Mouse (Mus musculus) heart, postnatal 0 days (tissue): Measurements from ENCODE around the gene Irf2bp1. TPM values are rescaled to one million over a fixed set of nuclear protein-coding genes. Genes with fewer than 3 reads are reported as not detected.

ENCODE experiments used
- ATAC-seq: fragments of 200-750 bp; cut with Nextera tagmentation; 2 replicates; pipeline ENCODE4 v1.8.0; 2017; ENCODE audit warnings: low read depth, moderate number of reproducible peaks, moderate library complexity; ENCODE audit not compliant: insufficient read depth
- DNase-seq: peaks from one replicate; pipeline ENCODE4 v3.0.0-alpha.2; 2016; ENCODE audit warnings: low spot score
- H3K27ac ChIP-seq: fragments of 300-500 bp; sonication (generic); 2 replicates; pipeline ENCODE4 v1.5.1; 2014; ENCODE audit warnings: low read depth, mild to moderate bottlenecking
- H3K27me3 ChIP-seq: fragments of 300-500 bp; sonication (generic); 2 replicates; pipeline ENCODE4 v1.6.1; 2014; ENCODE audit warnings: low read length, mixed read lengths; ENCODE audit not compliant: control insufficient read depth, insufficient read depth
- H3K36me3 ChIP-seq: fragments of 300-500 bp; sonication (generic); replicated peaks from 2 replicates; pipeline ENCODE4 v1.6.1; 2014; ENCODE audit warnings: low read length, mixed read lengths; ENCODE audit not compliant: control insufficient read depth, insufficient read depth
- H3K4me1 ChIP-seq: fragments of 300-500 bp; sonication (generic); 2 replicates; pipeline ENCODE4 v1.6.1; 2014; ENCODE audit warnings: antibody characterized with exemption; ENCODE audit not compliant: control insufficient read depth, insufficient read depth
- H3K4me2 ChIP-seq: fragments of 300-500 bp; sonication (generic); 2 replicates; pipeline ENCODE4 v1.6.1; 2014; ENCODE audit warnings: low read depth, mild to moderate bottlenecking, low read length, moderate library complexity
- H3K4me3 ChIP-seq: fragments of 300-500 bp; sonication (generic); 2 replicates; pipeline ENCODE4 v1.5.1; 2014; ENCODE audit warnings: low read depth, low read length
- H3K9ac ChIP-seq: fragments of 300-500 bp; sonication (generic); replicated peaks from 2 replicates; pipeline ENCODE4 v1.6.1; 2014; ENCODE audit warnings: low read depth, low read length, mixed read lengths
- H3K9me3 ChIP-seq: fragments of 300-500 bp; sonication (generic); replicated peaks from 2 replicates; pipeline ENCODE4 v1.6.1; 2016; ENCODE audit warnings: low read length; ENCODE audit not compliant: control insufficient read depth
- CTCF ChIP-seq: IDR thresholded peaks from 2 replicates; pipeline ENCODE4 v1.5.1; 2016; ENCODE audit warnings: antibody characterized with exemption, control low read depth, low read depth
- EP300 ChIP-seq: IDR thresholded peaks from 2 replicates; pipeline ENCODE4 v1.6.1; 2016; ENCODE audit warnings: antibody characterized with exemption, low read depth
- WGBS: fragments of 180-500 bp; shearing (Covaris S2); extraction: QIAGEN DNeasy Blood & Tissue Kit; methylation state at CpG from one replicate; pipeline ENCODE4 v1.1.7; 2014; 5-methylcytosine and 5-hydroxymethylcytosine counted together
- polyA plus RNA-seq: library from polyadenylated mRNA; unstranded; fragments of >200 nt; fragmentation: Nextera tagmentation; extraction: Ambion mirVana; gene quantifications from 2 replicates; pipeline ENCODE4 v1.2.1, GENCODE M21; 2015
- total RNA-seq: library from RNA; depleted of rRNA; stranded (reverse); fragments of >200 nt; gene quantifications from 2 replicates; pipeline ENCODE4 v1.2.3, GENCODE M21; 2014; ENCODE audit warnings: low replicate concordance; rRNA removed

Irf2bp1 gene
- total and polyA plus RNA-seq, 2 experiments from 2014 or later: 7.1 to 51.3 TPM

DNA sequence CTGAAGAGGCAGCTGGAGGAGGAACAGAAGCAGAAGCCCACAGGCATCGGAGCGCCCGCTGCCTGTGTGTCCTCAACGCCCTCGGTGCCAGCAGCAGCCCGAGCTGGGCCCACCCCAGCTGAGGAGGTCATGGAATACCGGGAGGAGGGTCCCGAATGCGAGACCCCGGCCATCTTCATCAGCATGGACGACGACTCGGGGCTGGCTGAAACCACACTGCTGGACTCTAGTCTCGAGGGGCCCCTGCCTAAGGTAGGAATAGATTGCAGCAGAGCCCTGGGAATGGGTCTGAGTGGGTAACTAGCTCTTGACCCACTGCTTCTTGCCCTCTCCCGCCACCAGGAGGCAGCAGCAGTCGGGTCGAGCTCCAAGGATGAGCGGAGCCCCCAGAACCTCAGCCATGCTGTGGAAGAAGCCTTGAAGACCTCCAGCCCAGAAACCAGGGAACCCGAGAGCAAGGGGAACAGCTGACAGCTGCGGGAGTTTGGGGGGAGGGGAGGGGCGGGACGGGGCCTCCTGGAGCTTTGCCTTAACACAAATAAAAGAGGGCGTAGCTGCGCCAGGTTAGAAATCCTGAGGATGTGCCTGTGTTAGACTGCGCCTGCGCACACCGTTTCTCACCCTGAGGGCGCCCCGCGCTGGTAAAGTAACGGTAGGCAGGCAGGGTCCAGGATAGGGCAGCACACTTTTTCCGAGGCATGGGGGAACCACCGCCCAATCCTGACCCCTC is 50.4 kb downstream of the Irf2bp1 start, which contains the start of gene Rsph6a:
Rsph6a (plus strand) TSS at position 644 of the 730 bp plus-strand sequence.
- peak; percentile 32 for DNase-seq
- no peaks in the 10 kb centered on the region for H3K9me3 ChIP-seq
- TF ChIP-seq CTCF: peak; percentile 57
- TF ChIP-seq EP300: no peak
- H3K9ac ChIP-seq: no peak within 1 kb of the TSS
- 31% methylated on average over 33 of the region's 33 CpGs for WGBS
- no peaks in the 10 kb centered on the region for H3K4me1 ChIP-seq
- peaks cover 28% of the 10 kb centered on the region for H3K36me3 ChIP-seq
- no peak within 1 kb of the TSS for H3K4me2 ChIP-seq
- 0 out of 2 replicates have a peak, but pooled peaks have one; percentile 34 for ATAC-seq
- H3K4me3 ChIP-seq: no peak within 1 kb of the TSS
- H3K27ac ChIP-seq: no peak within 1 kb of the TSS
- H3K27me3 ChIP-seq: no peaks in the 10 kb centered on the region

DNA sequence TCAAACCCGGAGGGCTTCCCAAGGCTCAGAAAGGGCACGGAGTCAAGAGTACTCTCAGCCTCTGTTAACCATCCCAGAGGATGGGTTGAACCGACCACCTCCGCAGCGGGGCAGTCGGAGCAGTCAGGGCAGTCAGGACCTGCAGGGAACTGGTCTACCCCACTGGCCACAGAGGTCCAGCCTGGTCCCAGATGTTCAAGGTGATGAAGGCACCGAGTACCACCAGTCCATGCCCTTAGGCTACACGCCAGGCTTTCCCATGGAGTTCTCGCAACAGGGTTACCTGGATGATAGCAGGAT is 50.9 kb downstream of the Irf2bp1 start:
- Histone ChIP-seq H3K4me2 (no peak overlapping the region), H3K9me3 (no peaks in the 10 kb centered on the region), H3K4me3 (no peak overlapping the region), H3K4me1 (no peaks in the 10 kb centered on the region), H3K27me3 (no peaks in the 10 kb centered on the region), H3K36me3 (peaks cover 23% of the 10 kb centered on the region), H3K9ac (no peak overlapping the region), H3K27ac (no peak overlapping the region)
- WGBS: 74% methylated on average over 9 of the region's 9 CpGs
- ATAC-seq (0 out of 2 replicates have a peak, but pooled peaks have one; percentile 13), DNase-seq (no peak)
- TF ChIP-seq CTCF (no peak), EP300 (no peak)

DNA sequence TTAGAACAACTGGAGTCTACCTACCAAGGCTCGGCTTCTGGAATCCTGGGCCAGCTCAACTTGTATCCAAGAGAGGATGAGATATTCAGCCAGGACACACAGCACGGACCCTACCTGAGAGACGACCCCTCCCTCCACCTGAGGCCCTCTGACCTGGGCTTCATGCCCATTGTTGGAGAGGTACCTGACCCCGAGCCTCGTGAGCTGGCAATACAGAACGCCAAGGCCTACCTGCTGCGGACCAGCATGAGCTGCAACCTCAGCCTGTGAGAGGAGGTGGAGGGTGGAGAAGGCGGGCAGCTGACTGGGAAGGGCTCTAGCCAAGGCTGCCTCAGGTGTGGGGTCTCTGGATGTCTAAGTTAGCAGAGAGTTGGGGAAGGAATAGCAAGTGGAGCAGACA is 51.3 kb downstream of the Irf2bp1 start:
- no peak for DNase-seq
- WGBS: 91% methylated on average over 8 of the region's 8 CpGs
- Histone ChIP-seq H3K4me3 (no peak overlapping the region), H3K9me3 (no peaks in the 10 kb centered on the region), H3K27me3 (no peaks in the 10 kb centered on the region), H3K9ac (no peak overlapping the region), H3K27ac (no peak overlapping the region), H3K4me1 (no peaks in the 10 kb centered on the region), H3K36me3 (peaks cover 19% of the 10 kb centered on the region), H3K4me2 (no peak overlapping the region)
- no peak for TF ChIP-seq EP300
- no peak for TF ChIP-seq CTCF
- no peak for ATAC-seq

Other genes starting within 250 kb of the Irf2bp1 start
- gene Psg19, start 205.5 kb upstream of the Irf2bp1 start, total RNA-seq: not detected in 2 replicates
- gene Psg19, start 205.5 kb upstream of the Irf2bp1 start, polyA plus RNA-seq: not detected in 2 replicates
- gene Psg17, start 182.4 kb upstream of the Irf2bp1 start, total RNA-seq: not detected in 2 replicates
- gene Psg17, start 182.4 kb upstream of the Irf2bp1 start, polyA plus RNA-seq: not detected in 2 replicates
- 0.34 and 3.0 TPM in 2 replicates for gene Mill2, start 164.1 kb upstream of the Irf2bp1 start, total RNA-seq
- gene Mill2, start 164.1 kb upstream of the Irf2bp1 start, polyA plus RNA-seq: 0.86 and 1.2 TPM in 2 replicates
- gene Pglyrp1, start 132.7 kb upstream of the Irf2bp1 start, total RNA-seq: 1.4 TPM in 1 of 2 replicates, not detected in the other
- 1.8 and 6.9 TPM in 2 replicates for gene Pglyrp1, start 132.7 kb upstream of the Irf2bp1 start, polyA plus RNA-seq
- gene Ccdc61, start 93.6 kb upstream of the Irf2bp1 start, total RNA-seq: 26.9 and 30.9 TPM in 2 replicates
- gene Ccdc61, start 93.6 kb upstream of the Irf2bp1 start, polyA plus RNA-seq: 12.7 and 15.5 TPM in 2 replicates
- gene Nova2, start 78.2 kb upstream of the Irf2bp1 start, total RNA-seq: 0.61 and 1.3 TPM in 2 replicates
- 0.37 and 0.41 TPM in 2 replicates for gene Nova2, start 78.2 kb upstream of the Irf2bp1 start, polyA plus RNA-seq
- not detected in 2 replicates for gene Nanos2, start 16.6 kb upstream of the Irf2bp1 start, total RNA-seq
- not detected in 2 replicates for gene Nanos2, start 16.6 kb upstream of the Irf2bp1 start, polyA plus RNA-seq
- 0.08 and 0.34 TPM in 2 replicates for gene Mypop, start 12.8 kb upstream of the Irf2bp1 start, total RNA-seq
- 0.79 and 1.2 TPM in 2 replicates for gene Mypop, start 12.8 kb upstream of the Irf2bp1 start, polyA plus RNA-seq
- not detected in 2 replicates for gene Foxa3, start 19.5 kb downstream of the Irf2bp1 start, total RNA-seq
- gene Foxa3, start 19.5 kb downstream of the Irf2bp1 start, polyA plus RNA-seq: 0.11 TPM in 1 of 2 replicates, not detected in the other
- gene Sympk, start 20.3 kb downstream of the Irf2bp1 start, total RNA-seq: 68.8 and 72.0 TPM in 2 replicates
- gene Sympk, start 20.3 kb downstream of the Irf2bp1 start, polyA plus RNA-seq: 14.6 and 16.7 TPM in 2 replicates
- gene Rsph6a, start 50.6 kb downstream of the Irf2bp1 start, total RNA-seq: not detected in 2 replicates
- gene Rsph6a, start 50.6 kb downstream of the Irf2bp1 start, polyA plus RNA-seq: not detected in 2 replicates
- 71.6 and 76.4 TPM in 2 replicates for gene Dmwd, start 72.2 kb downstream of the Irf2bp1 start, total RNA-seq
- gene Dmwd, start 72.2 kb downstream of the Irf2bp1 start, polyA plus RNA-seq: 10.6 and 10.9 TPM in 2 replicates
- 184 and 253 TPM in 2 replicates for gene Dmpk, start 79.8 kb downstream of the Irf2bp1 start, total RNA-seq
- 97.0 and 98.5 TPM in 2 replicates for gene Dmpk, start 79.8 kb downstream of the Irf2bp1 start, polyA plus RNA-seq
- 19.0 and 21.0 TPM in 2 replicates for gene Six5, start 90.5 kb downstream of the Irf2bp1 start, total RNA-seq
- gene Six5, start 90.5 kb downstream of the Irf2bp1 start, polyA plus RNA-seq: 3.8 and 4.0 TPM in 2 replicates
- gene Gm4969, start 114.3 kb downstream of the Irf2bp1 start, total RNA-seq: 0.19 and 0.69 TPM in 2 replicates
- 0.21 and 0.38 TPM in 2 replicates for gene Gm4969, start 114.3 kb downstream of the Irf2bp1 start, polyA plus RNA-seq
- 13.1 and 13.2 TPM in 2 replicates for gene Fbxo46, start 115.8 kb downstream of the Irf2bp1 start, total RNA-seq
- gene Fbxo46, start 115.8 kb downstream of the Irf2bp1 start, polyA plus RNA-seq: 4.9 and 6.2 TPM in 2 replicates
- 4.4 and 4.9 TPM in 2 replicates for gene Qpctl, start 145.2 kb downstream of the Irf2bp1 start, total RNA-seq
- 7.3 and 7.9 TPM in 2 replicates for gene Qpctl, start 145.2 kb downstream of the Irf2bp1 start, polyA plus RNA-seq
- gene Snrpd2, start 145.7 kb downstream of the Irf2bp1 start, total RNA-seq: 43.5 and 45.6 TPM in 2 replicates
- gene Snrpd2, start 145.7 kb downstream of the Irf2bp1 start, polyA plus RNA-seq: 84.9 and 89.8 TPM in 2 replicates
- gene Gipr, start 162.1 kb downstream of the Irf2bp1 start, total RNA-seq: 24.9 and 27.6 TPM in 2 replicates
- 5.4 and 7.0 TPM in 2 replicates for gene Gipr, start 162.1 kb downstream of the Irf2bp1 start, polyA plus RNA-seq
- 34.8 and 58.9 TPM in 2 replicates for gene Eml2, start 172.4 kb downstream of the Irf2bp1 start, total RNA-seq
- gene Eml2, start 172.4 kb downstream of the Irf2bp1 start, polyA plus RNA-seq: 23.7 and 26.8 TPM in 2 replicates
- 3.5 and 10.6 TPM in 2 replicates for gene Gpr4, start 208.5 kb downstream of the Irf2bp1 start, total RNA-seq
- 3.6 TPM in 2 replicates for gene Gpr4, start 208.5 kb downstream of the Irf2bp1 start, polyA plus RNA-seq
- gene Opa3, start 224.3 kb downstream of the Irf2bp1 start, total RNA-seq: 52.9 and 56.4 TPM in 2 replicates
- gene Opa3, start 224.3 kb downstream of the Irf2bp1 start, polyA plus RNA-seq: 37.6 and 40.5 TPM in 2 replicates